Mouse (Mus musculus) cerebellum, adult 2 months (tissue): Measurements from ENCODE around the gene Dcaf8.
"Not testable (repeated sequence)": the region's sequence is repeated elsewhere in the genome, so short reads cannot be mapped to it uniquely, and the experiment has no call there.

Experiments
- CTCF ChIP-seq: fragments of 200-500 bp; IDR thresholded peaks from 2 replicates; pipeline ENCODE4 v1.5.1; 2011; ENCODE audit warnings: low read depth, mild to moderate bottlenecking, control low read depth, low read length, moderate library complexity, borderline replicate concordance; ENCODE audit not compliant: insufficient read depth
- POLR2A ChIP-seq: fragments of 200-500 bp; IDR thresholded peaks from 2 replicates; pipeline ENCODE4 v1.6.1; 2011; ENCODE audit warnings: low read length, control low read depth, borderline replicate concordance; ENCODE audit not compliant: insufficient read depth

- TF ChIP-seq CTCF, POLR2A: not testable (repeated sequence)
Measured at GRCm38 (mm10) chr1:172244645-172245044, 96.8 kb downstream of the Dcaf8 start.
